Mouse (Mus musculus) naive thymus-derived CD4-positive, alpha-beta T cell, adult 2 months (primary cell): ENCODE measurements around the gene Slc17a5.

Source experiments
- DNase-seq: peaks from one replicate; pipeline ENCODE4 v3.0.0-alpha.2; 2011; ENCODE audit warnings: low read depth

Gene Slc17a5

DNA sequence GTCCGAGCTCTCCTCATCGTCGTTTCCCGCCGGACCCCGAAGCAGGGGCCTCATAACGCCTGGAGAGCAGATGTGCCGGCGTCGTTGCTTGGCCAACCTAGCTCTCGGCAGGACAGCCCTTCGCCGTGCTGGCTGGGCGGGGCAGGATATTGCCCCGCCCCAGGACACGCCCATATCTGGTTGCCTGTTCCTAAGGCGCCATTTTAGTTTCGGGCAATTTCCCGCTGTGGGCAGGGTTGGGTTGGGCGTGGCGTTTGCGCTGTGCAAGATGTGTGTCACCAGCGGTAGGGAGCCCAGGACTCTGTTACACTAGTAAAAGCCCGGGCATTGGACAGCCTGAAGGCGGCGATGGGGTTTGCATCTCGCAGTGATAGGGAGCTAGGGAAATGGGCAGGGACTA is at the start of gene Slc17a5:
Gene Slc17a5 (minus strand): TSS at position 128 of the 400 bp plus-strand sequence.
- peak; percentile 98 for DNase-seq

DNA sequence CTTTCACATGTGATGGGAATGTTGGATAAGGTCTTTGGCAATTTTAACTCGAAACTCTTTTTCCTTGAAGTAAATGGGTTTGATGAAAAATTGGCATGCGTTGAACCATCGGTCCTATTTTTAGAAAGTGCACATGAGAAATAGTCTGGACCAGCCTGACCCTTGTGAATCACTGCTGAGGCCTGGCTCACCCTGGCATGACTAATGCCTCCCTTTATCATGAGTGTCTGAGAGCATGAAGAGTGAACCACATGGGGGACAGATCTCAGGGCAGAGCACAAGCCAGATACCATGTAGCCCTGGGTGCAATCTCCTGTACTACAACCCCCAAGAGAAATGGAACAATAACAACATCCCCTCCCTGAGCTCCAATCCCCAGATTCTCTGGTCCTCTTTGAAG is 46.1 kb upstream of the Slc17a5 start:
- no peak for DNase-seq

DNA sequence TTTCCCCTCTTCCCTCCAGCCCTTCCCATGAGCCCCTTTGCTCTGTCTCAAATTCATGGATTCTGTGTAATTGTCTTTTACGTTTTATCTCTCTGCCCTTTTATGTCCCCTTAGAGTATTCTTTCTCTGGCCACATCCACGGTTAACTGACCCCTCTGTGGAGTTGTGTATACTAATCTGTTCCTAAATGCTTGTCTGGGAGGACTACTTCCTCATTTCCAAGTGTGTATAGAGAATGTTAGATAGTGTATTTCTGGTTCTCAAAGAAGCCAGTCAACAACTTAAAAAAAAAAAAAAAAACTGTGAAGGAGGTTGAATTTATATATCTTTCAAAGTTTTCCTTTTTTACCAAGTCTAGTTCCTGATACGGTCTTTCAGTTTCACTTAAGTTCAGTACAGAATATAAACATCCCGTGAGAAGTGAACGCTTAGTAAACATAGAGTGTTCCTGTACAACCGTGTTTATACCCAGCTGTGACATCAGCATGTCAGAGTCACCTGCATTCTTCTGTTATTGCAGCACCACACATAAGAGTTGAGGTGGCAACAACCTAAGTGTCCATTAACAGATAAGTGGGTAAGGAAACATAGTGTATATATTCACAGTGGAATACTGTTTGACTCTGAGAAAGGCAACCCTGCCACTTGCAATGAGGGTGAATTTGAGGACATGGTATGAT is 44.1 kb upstream of the Slc17a5 start:
- DNase-seq: no peak

DNA sequence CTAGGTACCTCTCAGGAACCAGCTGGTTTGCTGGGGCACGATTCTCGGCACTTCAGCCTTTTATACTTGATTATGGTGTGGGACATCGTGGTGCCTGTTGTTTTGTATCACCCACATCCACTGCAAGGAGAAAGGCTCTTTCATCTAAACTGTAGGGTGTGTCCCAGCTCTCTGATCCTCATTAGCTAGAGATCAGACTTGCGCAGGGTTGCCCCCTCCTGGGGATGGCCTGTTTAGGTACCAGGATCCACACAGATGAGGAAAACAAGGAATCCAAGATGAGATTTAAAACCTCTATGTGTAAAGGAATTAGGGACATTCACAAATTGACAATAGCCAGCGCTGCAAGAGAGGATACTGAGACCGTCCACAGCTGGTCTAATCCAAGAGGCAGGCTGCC is 42.1 kb upstream of the Slc17a5 start:
- DNase-seq: no peak

DNA sequence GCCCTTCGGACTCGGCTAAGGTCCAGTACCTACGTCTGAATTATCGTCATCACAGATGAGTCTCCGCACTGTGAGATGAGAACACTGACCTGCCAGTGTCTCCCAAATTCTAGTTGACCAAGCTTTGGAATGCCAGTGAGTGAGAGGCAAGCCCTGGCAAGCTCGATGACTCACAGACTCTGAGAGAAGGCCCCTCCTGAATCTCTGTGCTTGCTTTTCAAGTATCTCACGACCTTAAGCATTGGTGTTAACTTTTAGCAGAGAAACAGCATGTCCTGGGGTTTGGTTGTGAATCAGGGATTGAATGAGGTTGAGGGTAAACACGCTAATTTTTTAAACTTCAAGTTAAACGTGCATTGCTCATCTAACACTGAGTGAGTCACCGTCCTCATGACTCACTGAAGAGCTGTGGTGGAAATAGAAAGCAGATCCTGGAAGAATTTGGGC is 35.5 kb upstream of the Slc17a5 start:
- no peak for DNase-seq

DNA sequence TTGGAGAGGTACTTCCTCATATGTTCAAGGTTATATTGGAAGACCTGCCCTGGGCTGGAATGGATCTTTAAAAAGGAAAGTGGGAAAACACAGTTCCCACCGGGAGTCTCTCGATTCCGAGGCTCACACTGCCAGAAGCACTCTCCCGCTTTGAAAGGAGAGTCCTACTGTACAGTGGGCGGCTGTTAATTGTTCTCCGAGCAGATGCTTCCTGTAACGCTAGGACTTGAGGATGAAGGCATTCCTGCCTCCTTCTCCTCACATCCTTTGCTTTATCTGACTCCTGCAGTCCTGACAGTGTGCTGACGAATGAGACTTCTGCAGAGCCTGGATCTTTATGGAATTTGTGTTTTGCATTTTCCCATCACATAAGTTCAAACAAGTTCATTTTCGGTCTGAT is 31.4 kb upstream of the Slc17a5 start:
- DNase-seq: no peak

DNA sequence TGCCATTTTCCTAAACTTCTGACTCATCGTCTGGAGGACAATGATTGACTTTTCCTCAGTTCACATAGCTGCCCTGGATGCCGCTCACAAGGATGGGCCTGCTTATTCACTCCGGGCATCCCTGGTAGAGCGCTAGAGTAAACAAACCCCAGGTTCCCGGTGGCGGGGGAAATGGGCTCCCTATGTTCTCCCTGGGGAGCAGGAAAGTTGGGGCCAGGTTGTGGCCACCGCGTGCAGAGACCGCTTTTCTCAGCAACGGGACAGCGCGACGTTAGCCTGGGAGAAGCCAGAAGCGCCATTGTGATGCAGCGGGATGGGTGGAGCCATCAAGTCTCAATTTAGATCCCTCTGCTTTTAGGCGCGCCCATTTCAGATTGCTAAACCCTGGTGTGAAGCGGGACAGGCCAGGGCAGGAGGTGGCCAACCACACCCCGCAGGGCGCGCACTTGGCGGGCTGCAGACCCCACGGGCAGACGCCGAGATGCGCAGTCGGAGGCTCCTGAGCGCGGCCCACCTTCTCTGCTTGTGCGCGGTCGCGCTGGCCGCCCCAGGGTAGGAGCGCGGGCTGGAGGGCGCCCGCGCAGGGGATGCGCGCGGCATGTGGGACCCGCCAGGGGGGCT is 27.7 kb upstream of the Slc17a5 start, which contains the start of gene Cd109:
Gene Cd109 (plus strand): TSS at position 146 of the 621 bp plus-strand sequence.
- DNase-seq: no peak

DNA sequence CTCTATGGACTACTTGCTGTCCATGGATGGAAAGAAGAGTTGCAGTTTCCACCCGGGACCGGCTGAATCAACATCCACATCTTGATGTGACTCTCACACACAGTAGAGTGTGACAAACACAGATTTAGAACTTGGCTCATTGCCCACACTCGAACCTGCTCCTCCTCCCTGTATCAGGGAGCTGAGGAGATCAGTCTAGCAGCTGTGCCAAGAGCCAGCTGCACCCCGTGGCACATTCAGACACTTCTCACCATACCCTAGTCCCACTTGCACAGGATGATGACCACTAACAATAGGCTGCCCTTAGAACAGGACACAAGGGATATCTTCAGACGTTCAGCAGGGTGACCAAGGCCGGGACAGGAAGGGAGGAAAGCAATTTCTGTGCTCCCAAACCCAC is 26.4 kb upstream of the Slc17a5 start:
- DNase-seq: no peak

DNA sequence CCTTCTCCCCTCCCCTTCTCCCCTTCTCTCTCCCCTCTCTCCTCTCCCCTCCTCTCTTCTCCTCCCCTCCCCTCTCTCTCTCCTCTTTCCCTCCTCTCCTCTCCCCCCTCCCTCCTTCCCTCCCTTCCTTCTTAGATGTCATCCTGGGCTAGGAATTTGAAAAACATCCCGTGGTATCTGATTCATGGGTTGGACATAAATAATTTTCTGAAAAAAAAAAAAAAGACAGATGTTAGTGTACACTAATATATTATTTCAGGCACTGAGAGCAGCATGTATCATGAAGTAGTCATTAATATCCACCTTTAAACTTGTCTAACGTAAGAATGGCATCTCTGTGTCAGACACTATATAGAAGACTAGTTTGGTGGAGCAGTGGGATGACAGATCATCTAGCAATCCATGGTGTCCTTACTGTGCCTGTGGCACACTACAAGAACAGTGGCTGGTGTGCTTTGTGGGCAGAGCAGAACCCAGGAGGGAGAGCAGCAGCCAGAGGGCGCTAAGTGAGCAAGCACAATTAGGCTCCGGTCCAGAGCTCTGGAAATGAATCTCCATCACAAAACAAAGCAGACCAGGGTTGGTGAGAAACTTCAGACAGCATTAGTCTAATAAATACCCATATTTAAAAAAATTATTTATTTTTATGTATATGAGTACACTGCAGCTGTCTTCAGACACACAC is 13.3 kb upstream of the Slc17a5 start:
- no peak for DNase-seq

DNA sequence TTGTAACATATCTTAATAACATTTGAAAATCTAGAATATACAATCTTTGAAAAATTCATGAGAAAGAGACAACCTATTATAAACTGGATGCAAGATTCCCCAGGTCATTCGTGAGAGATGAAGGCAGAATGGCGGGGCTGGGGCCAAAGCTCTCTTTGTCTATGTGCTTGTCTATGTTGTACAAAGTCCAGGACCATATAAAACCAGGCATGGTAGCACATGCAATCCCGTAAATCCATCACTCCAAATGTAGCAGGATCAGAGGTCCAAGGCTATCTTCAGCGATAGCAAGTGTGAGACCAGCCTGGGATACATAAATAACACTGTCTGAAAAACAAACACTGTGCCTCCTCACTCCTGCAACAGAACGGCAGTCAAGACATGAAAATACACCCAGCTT is 12.1 kb upstream of the Slc17a5 start:
- no peak for DNase-seq

DNA sequence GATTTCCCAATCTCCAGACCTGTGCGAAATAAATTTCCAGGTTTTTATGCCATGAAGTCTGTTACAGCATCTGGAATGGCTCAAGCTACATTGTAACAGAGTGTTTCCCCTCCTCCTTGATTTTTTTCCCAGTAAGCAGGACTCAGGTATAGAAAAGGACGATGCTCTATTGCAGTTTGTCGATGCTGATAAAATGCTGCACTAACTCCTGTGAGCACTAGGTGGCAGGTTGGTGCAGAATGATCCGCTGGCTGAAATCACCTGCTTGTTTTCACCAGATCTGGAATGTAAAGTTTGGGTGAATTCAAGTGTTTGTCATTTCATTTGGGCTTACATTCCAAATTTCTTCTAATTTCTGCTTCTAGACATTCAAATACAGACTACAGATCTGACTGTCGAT is 9.0 kb upstream of the Slc17a5 start:
- peak; percentile 64 for DNase-seq

DNA sequence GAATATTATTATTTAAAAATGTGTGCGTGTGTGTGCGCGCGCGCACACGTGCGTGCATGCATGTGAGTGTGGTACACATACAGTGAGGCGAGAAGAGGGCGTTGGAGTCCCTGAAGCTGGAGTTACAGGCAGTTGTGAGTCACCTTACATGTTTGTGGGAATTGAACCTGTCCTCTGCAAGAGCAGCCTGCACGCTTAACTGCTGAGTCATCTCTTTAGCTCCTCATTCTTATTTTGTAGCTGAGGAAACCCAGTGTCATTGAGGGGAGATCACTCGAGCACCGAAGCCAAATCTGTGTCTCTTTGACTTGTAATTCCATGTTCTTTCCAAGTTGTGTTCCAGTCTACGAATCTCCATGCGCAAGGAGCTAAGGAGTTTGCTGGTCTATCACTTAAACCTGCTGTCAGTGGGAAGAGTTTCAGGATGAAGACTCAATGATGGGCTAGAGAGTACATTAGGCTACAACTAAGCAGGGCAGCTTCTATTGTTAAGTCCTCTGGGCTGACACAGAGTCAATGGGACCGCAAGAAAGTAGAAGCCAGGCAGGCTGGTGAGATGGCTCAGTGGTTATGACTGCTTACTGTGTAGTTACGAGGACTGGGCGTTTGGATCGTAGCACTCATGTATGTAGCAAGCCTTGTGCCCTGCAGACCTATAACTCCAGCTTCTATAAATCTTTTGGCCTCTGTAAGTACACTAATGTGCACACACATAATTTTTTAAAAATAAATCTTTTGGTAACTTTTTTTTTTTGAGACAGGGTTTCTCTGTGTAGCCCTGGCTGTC is 8.1 kb upstream of the Slc17a5 start:
- DNase-seq: no peak

DNA sequence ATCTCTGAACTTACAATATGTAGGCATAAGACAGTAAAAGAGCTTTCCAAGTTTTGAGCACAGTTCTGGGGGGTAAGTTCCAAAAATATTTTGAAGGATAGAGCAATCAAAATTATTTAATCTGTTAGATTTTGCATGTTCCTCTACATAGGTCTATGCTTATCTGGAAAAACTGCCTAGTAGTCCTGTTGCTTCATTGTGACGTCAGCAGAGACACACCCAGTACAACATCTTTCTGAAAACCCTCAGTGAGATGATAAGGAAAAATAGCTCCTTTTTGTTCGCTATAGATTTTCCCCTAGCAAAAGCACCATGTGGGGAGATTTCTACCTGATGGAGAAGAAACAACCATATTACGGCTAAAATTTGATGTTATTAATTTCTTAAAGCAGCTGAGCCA is 7.4 kb upstream of the Slc17a5 start:
- DNase-seq: no peak

DNA sequence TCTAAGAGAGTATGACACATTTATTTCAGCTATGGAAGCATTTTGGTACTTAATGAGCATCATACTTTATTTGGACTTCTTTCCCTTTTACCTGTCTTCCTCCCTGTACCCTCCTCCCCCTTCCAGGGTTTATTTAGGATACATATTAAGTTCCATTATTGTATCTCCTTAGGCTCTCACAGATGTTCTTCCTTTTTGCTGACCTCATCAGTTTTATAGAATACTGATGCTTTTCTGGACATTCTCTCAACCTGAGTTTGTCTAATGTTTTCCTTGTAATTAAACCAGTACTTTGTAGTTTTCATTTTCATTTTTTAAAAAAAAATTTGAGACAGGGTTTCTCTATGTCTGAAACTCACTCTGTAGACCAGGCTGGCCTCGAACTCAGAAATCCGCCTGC is 2.6 kb upstream of the Slc17a5 start:
- DNase-seq: no peak

DNA sequence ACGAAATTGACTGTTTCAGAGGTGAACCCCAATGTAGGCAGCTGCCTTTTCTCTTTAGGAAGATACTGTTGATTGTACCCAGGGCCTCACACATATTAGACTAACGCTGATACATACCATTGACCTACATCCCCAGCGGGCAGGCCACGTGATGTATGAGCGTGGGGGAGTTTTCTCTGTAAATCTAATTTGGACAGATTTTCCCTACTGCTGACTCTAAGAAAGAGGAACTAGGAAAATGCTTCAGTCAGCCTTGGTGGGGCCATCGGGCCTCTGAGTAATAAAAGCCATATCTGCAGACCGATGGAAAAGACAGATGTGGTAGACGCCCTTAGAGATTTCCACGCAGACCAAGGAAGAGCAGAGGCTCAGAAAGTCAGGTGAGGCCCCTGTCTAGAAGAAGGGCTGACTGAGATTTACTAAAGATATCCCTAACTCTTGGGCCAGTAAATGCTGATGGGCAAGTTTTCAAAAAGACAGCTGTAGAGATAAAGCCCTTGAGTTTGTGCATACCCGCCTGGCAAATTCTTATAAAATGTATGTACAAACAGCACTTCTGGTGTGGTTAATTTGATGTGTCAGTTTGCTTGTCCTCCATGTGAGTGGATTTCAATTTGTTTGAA is 681 bp upstream of the Slc17a5 start:
- no peak for DNase-seq

DNA sequence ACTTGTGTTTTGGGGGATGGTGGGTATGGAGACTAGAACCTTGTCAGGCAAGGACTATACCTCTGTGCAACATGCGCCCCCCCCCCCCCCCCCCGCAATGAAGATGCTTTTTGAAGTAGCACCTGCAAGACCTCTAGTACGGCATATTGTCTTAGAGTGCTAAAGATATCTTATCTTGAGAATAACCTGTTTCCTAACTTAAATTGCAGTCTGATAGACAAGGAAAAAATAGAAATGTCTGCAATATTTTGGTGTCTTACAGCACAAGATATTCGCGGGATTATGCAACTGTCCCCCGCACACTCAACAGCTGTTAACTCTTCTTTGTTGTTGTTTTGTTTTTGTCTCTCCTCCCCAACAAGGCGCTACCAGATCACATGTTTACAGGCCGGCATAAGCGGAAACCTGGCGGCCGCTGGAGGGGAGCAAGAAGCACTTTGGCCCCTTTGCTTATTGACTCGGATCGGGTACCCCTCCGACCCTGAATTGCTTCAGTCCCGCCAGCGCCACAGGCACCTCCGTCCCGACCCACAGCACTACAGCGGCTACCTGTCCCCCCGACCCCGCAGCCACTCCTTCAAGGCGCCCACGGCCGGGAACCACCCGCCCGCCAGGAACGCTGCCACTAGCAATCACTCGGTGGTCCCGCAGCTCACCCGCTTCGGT is 490 bp downstream of the Slc17a5 start:
- DNase-seq: no peak

DNA sequence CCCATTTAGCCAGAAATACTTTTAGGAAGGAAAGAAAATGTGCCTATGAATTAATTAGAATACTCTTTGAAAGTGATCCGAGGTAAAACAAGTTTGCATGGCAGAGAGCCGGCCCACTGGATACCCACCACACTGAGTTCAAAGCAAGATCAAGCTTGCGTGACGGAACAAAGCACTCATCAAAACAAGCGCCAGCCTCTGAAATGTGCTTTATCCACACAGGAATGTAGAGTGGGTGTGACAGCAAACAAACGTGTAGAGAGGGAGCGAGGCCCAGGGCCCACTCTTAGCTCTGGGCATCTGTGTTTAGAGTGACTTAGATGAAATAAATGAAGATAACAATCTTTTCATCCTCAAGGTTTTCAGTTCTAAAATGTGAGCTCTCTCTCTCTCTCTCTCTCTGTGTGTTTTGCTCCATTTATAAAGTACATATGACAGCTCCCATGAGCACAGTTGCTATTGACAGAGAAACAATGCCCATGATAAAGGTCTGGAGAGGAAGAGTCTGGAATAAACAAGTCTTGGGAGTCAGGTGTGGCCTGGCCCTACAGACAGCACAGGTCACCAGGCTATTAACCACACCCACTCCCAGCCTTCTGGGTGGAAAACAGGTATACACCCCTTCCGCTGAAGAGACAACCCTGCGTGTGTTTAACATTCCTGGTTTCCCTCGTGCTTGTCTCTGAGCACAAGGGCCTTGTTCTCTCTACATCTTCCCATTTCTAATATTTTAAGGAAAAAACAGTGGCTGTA is 8.0 kb downstream of the Slc17a5 start:
- DNase-seq: no peak

DNA sequence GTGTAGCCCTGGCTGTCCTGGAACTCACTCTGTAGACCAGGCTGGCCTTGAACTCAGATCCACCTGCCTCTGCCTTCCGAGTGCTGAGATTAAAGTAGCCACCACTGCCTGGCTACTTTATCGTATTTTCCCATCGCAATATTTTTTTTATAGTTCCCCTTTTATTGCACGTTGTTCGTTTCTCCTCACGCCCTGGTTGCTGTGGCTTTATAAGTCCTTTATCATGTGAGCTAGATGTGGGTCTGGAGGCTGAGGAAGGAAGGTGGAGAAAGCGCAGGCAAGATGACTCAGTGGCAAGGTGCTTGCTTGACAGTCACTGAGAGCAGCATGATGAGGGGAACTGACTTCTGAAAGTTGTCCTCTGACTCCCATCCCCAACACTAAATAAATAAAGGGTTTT is 9.0 kb downstream of the Slc17a5 start:
- DNase-seq: no peak

DNA sequence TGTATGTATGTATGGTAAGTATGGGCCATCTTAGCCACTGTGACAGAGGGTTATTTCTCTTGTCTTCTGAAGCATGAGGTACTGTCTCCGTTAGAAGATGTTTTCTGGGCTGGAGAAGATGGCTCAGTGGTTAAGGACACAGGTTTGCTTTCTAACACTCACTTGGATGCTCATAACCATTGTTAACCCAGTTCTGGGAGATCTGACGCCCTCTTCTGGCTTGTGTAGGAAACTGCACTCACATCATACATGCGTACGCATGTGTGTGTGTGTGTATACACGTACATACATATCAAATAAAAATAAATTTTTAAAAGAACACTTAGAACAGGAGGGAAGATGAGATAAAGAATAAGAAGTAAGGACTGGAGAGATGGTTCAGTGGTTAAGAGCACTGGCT is 11.4 kb downstream of the Slc17a5 start:
- no peak for DNase-seq

DNA sequence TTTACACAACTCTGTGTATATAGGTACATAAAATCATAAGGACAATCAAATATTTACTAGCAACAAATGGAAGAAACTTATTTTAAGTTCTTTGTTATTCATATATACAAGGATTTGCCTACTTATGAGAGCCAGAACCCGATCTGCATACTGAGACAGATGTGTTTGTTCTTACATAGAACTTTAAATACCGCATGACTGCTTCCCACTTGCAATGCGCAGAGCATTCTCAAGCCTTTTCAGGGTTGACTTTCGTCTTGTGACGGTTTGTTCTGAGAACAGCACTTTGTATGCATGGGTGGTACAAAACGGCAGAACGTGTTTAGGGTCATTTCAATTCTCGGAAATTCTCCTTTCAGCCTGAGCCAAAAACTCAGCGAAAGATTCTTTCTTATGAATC is 17.9 kb downstream of the Slc17a5 start:
- DNase-seq: no peak

DNA sequence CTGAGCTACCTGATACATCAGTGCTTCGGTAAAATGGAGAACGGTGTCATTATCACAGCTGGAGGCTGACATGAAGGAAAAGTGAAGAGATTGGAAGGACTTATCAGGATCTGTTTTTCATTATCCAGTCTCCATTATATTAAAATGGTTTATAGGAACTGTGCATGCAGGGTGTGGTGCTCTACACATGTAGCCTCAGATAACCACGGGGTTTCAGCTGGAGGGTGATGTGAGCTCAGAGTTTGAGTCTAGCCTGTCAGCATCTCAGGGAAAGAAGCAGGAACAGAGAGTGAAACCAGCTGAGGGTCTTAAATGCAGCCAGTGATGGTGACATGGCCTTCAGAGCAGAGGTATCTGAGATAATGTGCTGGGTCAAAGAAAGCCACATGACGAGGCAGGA is 28.4 kb downstream of the Slc17a5 start:
- DNase-seq: no peak
